Mouse (Mus musculus): Measurements from ENCODE around the gene Bbx. TPM values are rescaled to one million over a fixed set of nuclear protein-coding genes. Genes with fewer than 3 reads are reported as not detected.

Gene Bbx
- polyA plus RNA-seq, 1 experiment, result 4.6 TPM

- no peak overlapping the region for H3K4me2 ChIP-seq (ENCODE audit: low read depth)
- no peak for TF ChIP-seq MYOG (IDR thresholded peaks at IDR 0.05; ENCODE audit: control insufficient read depth in 1 of 3, insufficient read depth in 1 of 3, insufficient read length in 2 of 3, low read depth in 2 of 3)
- TF ChIP-seq TCF12 (IDR thresholded peaks at IDR 0.05; ENCODE audit: insufficient read depth, poor library complexity, severe bottlenecking), result no peak
- no peak for TF ChIP-seq CEBPB (IDR thresholded peaks at IDR 0.05; ENCODE audit: insufficient read depth, poor library complexity, severe bottlenecking)
- no peak for TF ChIP-seq SRF (IDR thresholded peaks at IDR 0.05; ENCODE audit: control insufficient read depth, insufficient read length, low read depth)
- no peak for TF ChIP-seq MAX (IDR thresholded peaks at IDR 0.05; ENCODE audit: low read depth)
- no peak for TF ChIP-seq MYOD1 (IDR thresholded peaks at IDR 0.05; ENCODE audit: control insufficient read depth in 1 of 3, insufficient read length in 2 of 3, low read depth in 2 of 3)
- TF ChIP-seq REST (IDR thresholded peaks at IDR 0.05; ENCODE audit: insufficient read depth, insufficient read length), result no peak
- TF ChIP-seq POLR2A (IDR thresholded peaks at IDR 0.05; ENCODE audit: insufficient read length, low read depth), result no peak
- no peaks in the 10 kb centered on the region for H3K27me3 ChIP-seq (ENCODE audit: control insufficient read depth, insufficient read depth, insufficient read length)
- H3K4me3 ChIP-seq, result no peak overlapping the region
- no peak overlapping the region for H3ac ChIP-seq (ENCODE audit: control insufficient read depth, insufficient read length)
- H3K79me2 ChIP-seq (ENCODE audit: control insufficient read depth, insufficient read depth), result no peaks in the 10 kb centered on the region
- H3K36me3 ChIP-seq (ENCODE audit: control insufficient read depth, insufficient read depth), result no peaks in the 10 kb centered on the region
Measured at GRCm38 (mm10) chr16:50147900-50148299, 284.3 kb downstream of the Bbx start.

Other genes starting within 250 kb of the Bbx start
- not detected for gene Ccdc54, start 158.8 kb upstream of the Bbx start, polyA plus RNA-seq (2012; fragmentation: generic; extraction: Trizol)